Comparison of ENCODE assay signal across 8 mouse cellular contexts in the genomic region with DNA sequence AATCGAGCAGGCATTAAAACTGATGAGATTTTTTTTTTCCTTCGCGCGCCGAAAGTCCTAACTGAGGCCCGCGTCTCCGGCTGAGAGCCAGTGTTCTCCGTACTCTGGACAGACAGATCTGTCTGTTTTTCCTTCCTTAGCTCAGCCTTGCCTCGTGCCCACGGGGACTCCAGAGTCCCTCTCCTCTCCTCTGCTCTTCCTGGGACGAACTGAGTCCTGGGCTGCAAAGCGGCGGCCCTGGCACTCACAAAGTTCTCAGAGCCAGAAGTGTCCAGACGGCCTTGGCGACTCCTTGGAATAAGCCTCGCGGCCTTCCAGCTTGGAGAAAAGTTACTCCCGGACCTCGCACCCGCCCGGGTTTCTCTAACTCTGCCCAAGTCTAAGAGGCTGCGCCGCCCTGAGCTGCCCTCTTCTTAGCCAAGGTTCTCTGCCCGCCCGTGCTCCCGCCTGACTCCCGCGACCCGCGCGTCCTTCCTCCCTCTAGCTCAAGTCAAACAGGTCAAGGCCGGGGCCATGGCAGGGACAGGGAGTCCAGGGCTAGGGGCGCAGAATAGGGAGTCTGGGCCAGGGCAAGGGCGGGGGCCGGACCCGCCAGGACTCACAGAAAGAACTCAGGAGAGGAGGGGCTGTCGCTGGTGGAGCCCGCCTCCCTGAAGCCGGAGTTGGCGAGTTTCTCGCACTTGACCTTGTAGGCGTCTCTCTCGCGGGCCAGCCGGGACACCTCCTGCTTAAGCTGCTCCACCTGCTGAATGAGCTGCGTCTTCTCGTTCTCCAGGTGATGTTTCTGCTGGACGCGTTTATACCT. TPM values are rescaled to one million over a fixed set of nuclear protein-coding genes. Genes with fewer than 3 reads are reported as not detected.
DNase-seq lines count a peak whose midpoint lies in the region; ATAC-seq lines count a peak whose summit lies in the region.

No protein-coding gene starts in this region.

- H3K36me3 ChIP-seq in embryonic facial prominence, embryonic 10.5 days (replicated peaks) = no peaks in the 10 kb centered on the region
- H3K36me3 ChIP-seq in heart, embryonic 11.5 days (ENCODE audit: control insufficient read depth, insufficient read depth, low read length) = no peaks in the 10 kb centered on the region
- H3K36me3 ChIP-seq in kidney, embryonic 14.5 days (ENCODE audit: control insufficient read depth, insufficient read depth, low read length) = no peaks in the 10 kb centered on the region
- H3K36me3 ChIP-seq in stomach, embryonic 16.5 days (ENCODE audit: control insufficient read depth, insufficient read depth, low read length) = no peaks in the 10 kb centered on the region

- no peaks in the 10 kb centered on the region for H3K9me3 ChIP-seq in embryonic facial prominence, embryonic 10.5 days
- no peaks in the 10 kb centered on the region for H3K9me3 ChIP-seq in heart, embryonic 11.5 days (replicated peaks; ENCODE audit: control insufficient read depth, low read length)
- no peaks in the 10 kb centered on the region for H3K9me3 ChIP-seq in kidney, embryonic 14.5 days (ENCODE audit: control insufficient read depth, low read length)
- no peaks in the 10 kb centered on the region for H3K9me3 ChIP-seq in stomach, embryonic 16.5 days (replicated peaks; ENCODE audit: control insufficient read depth, low read length)

- H3K27ac ChIP-seq in embryonic facial prominence, embryonic 10.5 days (replicated peaks) = peak overlapping the region; percentile 60
- no peak overlapping the region for H3K27ac ChIP-seq in heart, embryonic 11.5 days (ENCODE audit: low read depth, low read length)
- H3K27ac ChIP-seq in kidney, embryonic 14.5 days (ENCODE audit: low read depth, low read length) = no peak overlapping the region
- H3K27ac ChIP-seq in stomach, embryonic 16.5 days (ENCODE audit: low read length) = 0 out of 2 replicates have a peak overlapping the region, but pooled peaks have one; percentile 17

- H3K27me3 ChIP-seq in embryonic facial prominence, embryonic 10.5 days (replicated peaks; ENCODE audit: low read depth, poor library complexity, severe bottlenecking) = peaks cover 89% of the 10 kb centered on the region
- peaks cover 69% of the 10 kb centered on the region for H3K27me3 ChIP-seq in heart, embryonic 11.5 days (ENCODE audit: control insufficient read depth, insufficient read depth, low read length)
- H3K27me3 ChIP-seq in kidney, embryonic 14.5 days (ENCODE audit: control insufficient read depth, insufficient read depth, low read length) = peaks cover 55% of the 10 kb centered on the region
- H3K27me3 ChIP-seq in stomach, embryonic 16.5 days (ENCODE audit: control insufficient read depth, insufficient read depth, low read length) = peaks cover 61% of the 10 kb centered on the region

- peak overlapping the region; percentile 69 for H3K9ac ChIP-seq in heart, embryonic 11.5 days (ENCODE audit: low read depth, low read length)
- H3K9ac ChIP-seq in kidney, embryonic 14.5 days (ENCODE audit: low read depth, low read length) = peak overlapping the region; percentile 76
- H3K9ac ChIP-seq in stomach, embryonic 16.5 days (ENCODE audit: low read length) = peak overlapping the region; percentile 85

- no peak for ATAC-seq in heart, embryonic 11.5 days (replicated peaks; ENCODE audit: insufficient number of reproducible peaks, low FRiP score, low TSS enrichment)
- 0 out of 2 replicates have a peak, but pooled peaks have one; percentile 0 for ATAC-seq in kidney, embryonic 14.5 days (ENCODE audit: low FRiP score, low TSS enrichment)
- no peak for ATAC-seq in stomach, embryonic 16.5 days (ENCODE audit: insufficient read depth, low FRiP score)
- ATAC-seq in erythroid progenitor cell, adult 5-6 weeks (replicated peaks; ENCODE audit: low FRiP score, poor library complexity, severe bottlenecking) = no peak
- no peak for ATAC-seq in inflammation-experienced regulatory T-cells, adult 6 months

- DNase-seq in adrenal gland, adult 2 months = peak; percentile 70
- DNase-seq in embryonic facial prominence, embryonic 10.5 days (ENCODE audit: low spot score) = peak; percentile 74
- peak; percentile 23 for DNase-seq in lung, postnatal 14 days

- H3K4me1 ChIP-seq in embryonic facial prominence, embryonic 10.5 days = peaks cover 65% of the 10 kb centered on the region
- H3K4me1 ChIP-seq in heart, embryonic 11.5 days (ENCODE audit: control insufficient read depth, insufficient read depth, low read length) = peaks cover 28% of the 10 kb centered on the region
- peaks cover 11% of the 10 kb centered on the region; the same call in 1 of the 2 replicates for H3K4me1 ChIP-seq in kidney, embryonic 14.5 days (ENCODE audit: control insufficient read depth, insufficient read depth, low read length)
- peaks cover 3% of the 10 kb centered on the region for H3K4me1 ChIP-seq in stomach, embryonic 16.5 days (ENCODE audit: control insufficient read depth, insufficient read depth, low read length)

- peak overlapping the region; percentile 69 for H3K4me3 ChIP-seq in embryonic facial prominence, embryonic 10.5 days
- H3K4me3 ChIP-seq in heart, embryonic 11.5 days (ENCODE audit: low read depth, low read length) = peak overlapping the region; percentile 50
- H3K4me3 ChIP-seq in kidney, embryonic 14.5 days (ENCODE audit: low read length) = peak overlapping the region; percentile 58
- H3K4me3 ChIP-seq in stomach, embryonic 16.5 days (replicated peaks; ENCODE audit: low read length) = peak overlapping the region; percentile 63

- H3K4me2 ChIP-seq in heart, embryonic 11.5 days = peak overlapping the region; percentile 94
- H3K4me2 ChIP-seq in kidney, embryonic 14.5 days (replicated peaks; ENCODE audit: low read depth, low read length) = peak overlapping the region; percentile 97
- H3K4me2 ChIP-seq in stomach, embryonic 16.5 days (ENCODE audit: low read depth, low read length) = peak overlapping the region; percentile 99

- under 1% methylated on average over 50 of the region's 50 CpGs for WGBS in embryonic facial prominence, embryonic 10.5 days
- WGBS in heart, embryonic 11.5 days (ENCODE audit: insufficient replicate concordance) = under 1% methylated on average over 50 of the region's 50 CpGs
- under 1% methylated on average over 50 of the region's 50 CpGs for WGBS in kidney, embryonic 14.5 days
- 1% methylated on average over 50 of the region's 50 CpGs for WGBS in stomach, embryonic 16.5 days

RNA-seq across cellular contexts. Expression of a gene that starts 1.6 kb away (rescaled TPM):
- 10 to 100 TPM; 18.0 to 18.1 TPM for total RNA-seq in adrenal gland, adult 2 months (2021)
- polyA plus RNA-seq in adrenal gland, adult 2 months (2012; rRNA removed) = 11.4 and 13.1 TPM in 2 replicates
- 5.3 and 6.7 TPM in 2 replicates for polyA plus RNA-seq in embryonic facial prominence, embryonic 10.5 days (2016; fragmentation: Nextera tagmentation; extraction: Ambion mirVana)
- 5.3 and 5.4 TPM in 2 replicates for polyA plus RNA-seq in heart, embryonic 11.5 days (2014; fragmentation: Nextera tagmentation; extraction: Ambion mirVana)
- 23.0 and 33.2 TPM in 2 replicates for polyA plus RNA-seq in kidney, embryonic 14.5 days (2014; fragmentation: Nextera tagmentation; extraction: Ambion mirVana)
- 6.3 and 6.9 TPM in 2 replicates for polyA plus RNA-seq in stomach, embryonic 16.5 days (2015; fragmentation: Nextera tagmentation; extraction: Ambion mirVana)
- 7.6 and 13.4 TPM in 2 replicates for total RNA-seq in erythroid progenitor cell, adult 5-6 weeks (2015; ENCODE audit: low replicate concordance)
- 0.30 and 2.3 TPM in 2 replicates for total RNA-seq in erythroid progenitor cell, adult 5-6 weeks (2017; ENCODE audit: low replicate concordance)
- not detected for polyA plus RNA-seq in inflammation-experienced regulatory T-cells, adult 6 months (2017; shearing (Covaris generic))

RNA-seq across cellular contexts. Expression of a gene that starts 31.3 kb away (rescaled TPM):
- total RNA-seq in adrenal gland, adult 2 months (2021) = 1 to 10 TPM; 1.9 to 2.4 TPM
- polyA plus RNA-seq in adrenal gland, adult 2 months (2012; rRNA removed) = 0.26 and 0.33 TPM in 2 replicates
- polyA plus RNA-seq in embryonic facial prominence, embryonic 10.5 days (2016; fragmentation: Nextera tagmentation; extraction: Ambion mirVana) = 0.19 and 0.36 TPM in 2 replicates
- 32.3 and 33.3 TPM in 2 replicates for polyA plus RNA-seq in heart, embryonic 11.5 days (2014; fragmentation: Nextera tagmentation; extraction: Ambion mirVana)
- 0.37 and 0.73 TPM in 2 replicates for polyA plus RNA-seq in kidney, embryonic 14.5 days (2014; fragmentation: Nextera tagmentation; extraction: Ambion mirVana)
- 2.3 and 2.6 TPM in 2 replicates for polyA plus RNA-seq in stomach, embryonic 16.5 days (2015; fragmentation: Nextera tagmentation; extraction: Ambion mirVana)
- total RNA-seq in erythroid progenitor cell, adult 5-6 weeks (2015; ENCODE audit: low replicate concordance) = not detected in 2 replicates
- not detected in 2 replicates for total RNA-seq in erythroid progenitor cell, adult 5-6 weeks (2017; ENCODE audit: low replicate concordance)
- not detected for polyA plus RNA-seq in inflammation-experienced regulatory T-cells, adult 6 months (2017; shearing (Covaris generic))

Comparison
In these comparisons a context has a peak if more than half of its experiments do, and no peak if none do; other contexts are left out.
1. DNase-seq: peak in every context shown above with its lines; median percentile 74 in embryonic facial prominence, embryonic 10.5 days; 70 in adrenal gland, adult 2 months; 23 in lung, postnatal 14 days.
2. H3K27ac ChIP-seq: peak in embryonic facial prominence, embryonic 10.5 days (single experiment) and stomach, embryonic 16.5 days (single experiment); none in heart, embryonic 11.5 days (single experiment) and kidney, embryonic 14.5 days (single experiment).
3. Peak in every context shown above with its lines, with median percentiles within 50 percentile points of each other: H3K4me3 ChIP-seq, H3K4me2 ChIP-seq and H3K9ac ChIP-seq.